Mouse (Mus musculus) kidney, embryonic 16.5 days (tissue): Measurements from ENCODE around the gene Lingo2. TPM values are rescaled to one million over a fixed set of nuclear protein-coding genes. Genes with fewer than 3 reads are reported as not detected.
A peak's percentile ranks its signal among the peaks of the same experiment; 100 is the strongest.

Experiments used
- microRNA counts: library from miRNA; unstranded; fragments of <30 nt; microRNA quantifications from one replicate; lab custom pipeline; 2016
- microRNA-seq: library from miRNA; unstranded; fragments of <30 nt; microRNA quantifications from one replicate; pipeline ENCODE4, GENCODE M21; 2016
- polyA plus RNA-seq: library from polyadenylated mRNA; unstranded; fragments of >200 nt; fragmentation: Nextera tagmentation; extraction: Ambion mirVana; gene quantifications from 2 replicates; pipeline ENCODE4 v1.2.1, GENCODE M21; 2015

Gene Lingo2
- polyA plus RNA-seq, 1 experiment from 2014 or later = 0.22 TPM

MicroRNA genes within 50 kb of the gene (microRNA counts, 519-probe panel; counts per million panel counts)
- microRNA mmu-miR-873 (lab: Ali Mortazavi, UCI) (1,683 counts per million, percentile 44 among the panel's probes with 10 or more counts), microRNA mmu-miR-876-3p (lab: Ali Mortazavi, UCI) (1,342 counts per million, percentile 39 among the panel's probes with 10 or more counts), microRNA mmu-miR-876-5p (lab: Ali Mortazavi, UCI) (104 counts per million, percentile 35 among the panel's probes with 10 or more counts)

Small RNA genes lying within 50 kb of the gene (microRNA-seq; reads per million reads assigned to microRNA genes)
- gene Mir873a (not detected), gene Mir873b (not detected), gene Mir876 (not detected)
